Comparison of ENCODE assay signal across 8 mouse cellular contexts in the genomic region with DNA sequence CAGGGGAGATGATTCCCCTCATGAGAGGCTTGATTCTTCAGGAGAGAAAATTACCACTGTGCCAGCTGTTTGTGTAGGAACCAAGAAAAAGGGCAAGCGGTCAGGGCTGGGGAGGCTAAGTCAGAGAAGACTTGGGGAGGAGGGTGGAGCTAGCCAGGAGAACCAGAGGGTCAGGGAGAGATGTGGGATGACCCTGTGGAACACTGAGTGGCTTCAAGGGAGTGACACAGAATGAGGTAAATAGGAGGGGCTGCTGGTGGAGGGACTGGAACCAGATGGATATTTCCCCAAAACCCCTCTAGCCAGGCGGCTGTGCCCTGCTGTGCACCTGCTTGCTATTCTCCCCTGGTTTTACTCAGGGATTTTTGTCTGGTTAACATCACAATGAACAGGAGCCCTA. TPM values are rescaled to one million over a fixed set of nuclear protein-coding genes. Genes with fewer than 3 reads are reported as not detected.
A peak's percentile ranks its signal among the peaks of the same experiment; 100 is the strongest.
DNase-seq lines count a peak whose midpoint lies in the region; ATAC-seq and TF ChIP-seq lines count a peak whose summit lies in the region.

No protein-coding gene starts in this region.

- TF ChIP-seq POLR2A in spleen, adult 2 months (IDR thresholded peaks at IDR 0.05; ENCODE audit: low read depth, low read length): no peak

- H3K9ac ChIP-seq in forebrain, embryonic 12.5 days: no peak overlapping the region
- H3K9ac ChIP-seq in forebrain, embryonic 16.5 days (replicated peaks; ENCODE audit: low read depth, low read length): no peak overlapping the region
- H3K9ac ChIP-seq in liver, embryonic 13.5 days: peak overlapping the region; percentile 74
- 0 out of 2 replicates have a peak overlapping the region, but pooled peaks have one; percentile 9 for H3K9ac ChIP-seq in stomach, embryonic 16.5 days (ENCODE audit: low read length)

- H3K27ac ChIP-seq in forebrain, embryonic 12.5 days: peak overlapping the region; percentile 68
- H3K27ac ChIP-seq in forebrain, embryonic 16.5 days (ENCODE audit: low read length): no peak overlapping the region
- H3K27ac ChIP-seq in spleen, adult 2 months (ENCODE audit: insufficient read depth, low read length): peak overlapping the region; percentile 4; the same call in 1 of the 2 replicates
- peak overlapping the region; percentile 99 for H3K27ac ChIP-seq in liver, embryonic 13.5 days
- no peak overlapping the region for H3K27ac ChIP-seq in stomach, embryonic 16.5 days (ENCODE audit: low read length)
- H3K27ac ChIP-seq in gastrocnemius, adult 2 months: no peak overlapping the region

- H3K36me3 ChIP-seq in forebrain, embryonic 12.5 days (replicated peaks): no peaks in the 10 kb centered on the region
- no peaks in the 10 kb centered on the region for H3K36me3 ChIP-seq in forebrain, embryonic 16.5 days (ENCODE audit: control insufficient read depth, insufficient read depth)
- no peaks in the 10 kb centered on the region for H3K36me3 ChIP-seq in spleen, adult 2 months (ENCODE audit: control insufficient read depth, insufficient read depth, low read length)
- H3K36me3 ChIP-seq in liver, embryonic 13.5 days: no peaks in the 10 kb centered on the region
- H3K36me3 ChIP-seq in stomach, embryonic 16.5 days (ENCODE audit: control insufficient read depth, insufficient read depth, low read length): no peaks in the 10 kb centered on the region

- peak; percentile 15; the same call in 1 of the 2 replicates for ATAC-seq in forebrain, embryonic 12.5 days (ENCODE audit: low FRiP score)
- ATAC-seq in forebrain, embryonic 16.5 days: no peak
- ATAC-seq in liver, embryonic 13.5 days (ENCODE audit: low read depth): peak; percentile 43
- 0 out of 2 replicates have a peak, but pooled peaks have one; percentile 4 for ATAC-seq in stomach, embryonic 16.5 days (ENCODE audit: insufficient read depth, low FRiP score)

- intact Hi-C loops in gastrocnemius, adult 2 months (cut with DNase I): no loop called here

- DNase-seq in spleen, adult 2 months (ENCODE audit: low read depth in 1 of 2, low spot score in 2 of 2): no peak
- DNase-seq in spleen, postnatal 36 days (ENCODE audit: low spot score in 2 of 2): no peak
- no peak for DNase-seq in liver, embryonic 13.5 days
- no peak for DNase-seq in gastrocnemius, adult 2 months
- no peak for DNase-seq in c-Kit-positive CD71-positive TER-119-positive erythroid progenitor cells, embryonic 14.5 days (ENCODE audit: low spot score)

- no peaks in the 10 kb centered on the region for H3K9me3 ChIP-seq in forebrain, embryonic 12.5 days
- H3K9me3 ChIP-seq in forebrain, embryonic 16.5 days (ENCODE audit: control insufficient read depth, low read length): no peaks in the 10 kb centered on the region
- H3K9me3 ChIP-seq in liver, embryonic 13.5 days (replicated peaks): no peaks in the 10 kb centered on the region
- no peaks in the 10 kb centered on the region for H3K9me3 ChIP-seq in stomach, embryonic 16.5 days (replicated peaks; ENCODE audit: control insufficient read depth, low read length)

- no peak overlapping the region for H3K4me3 ChIP-seq in forebrain, embryonic 12.5 days (replicated peaks)
- no peak overlapping the region for H3K4me3 ChIP-seq in forebrain, embryonic 16.5 days (replicated peaks; ENCODE audit: low read length)
- H3K4me3 ChIP-seq in spleen, adult 2 months (ENCODE audit: extremely low read depth, insufficient read depth, insufficient read length): no peak overlapping the region
- H3K4me3 ChIP-seq in liver, embryonic 13.5 days (replicated peaks): peak overlapping the region; percentile 29
- no peak overlapping the region for H3K4me3 ChIP-seq in stomach, embryonic 16.5 days (replicated peaks; ENCODE audit: low read length)
- H3K4me3 ChIP-seq in gastrocnemius, adult 2 months: no peak overlapping the region

- H3K4me1 ChIP-seq in forebrain, embryonic 12.5 days: peaks cover 25% of the 10 kb centered on the region
- H3K4me1 ChIP-seq in forebrain, embryonic 16.5 days (replicated peaks; ENCODE audit: control insufficient read depth, insufficient read depth, low read length): peaks cover 15% of the 10 kb centered on the region
- peaks cover 10% of the 10 kb centered on the region; the same call in 1 of the 2 replicates for H3K4me1 ChIP-seq in spleen, adult 2 months (ENCODE audit: control insufficient read depth, insufficient read depth, insufficient read length)
- H3K4me1 ChIP-seq in liver, embryonic 13.5 days (replicated peaks): peaks cover 98% of the 10 kb centered on the region
- peaks cover 15% of the 10 kb centered on the region; the same call in 1 of the 2 replicates for H3K4me1 ChIP-seq in stomach, embryonic 16.5 days (ENCODE audit: control insufficient read depth, insufficient read depth, low read length)

- no peak for TF ChIP-seq CTCF in spleen, adult 2 months (IDR thresholded peaks at IDR 0.05; ENCODE audit: extremely low read depth, insufficient read depth, insufficient read length, insufficient replicate concordance)
- no peak for TF ChIP-seq CTCF in gastrocnemius, adult 2 months (IDR thresholded peaks at IDR 0.05)

- 0 out of 2 replicates have a peak overlapping the region, but pooled peaks have one; percentile 4 for H3K4me2 ChIP-seq in forebrain, embryonic 12.5 days
- H3K4me2 ChIP-seq in forebrain, embryonic 16.5 days (ENCODE audit: low read length): no peak overlapping the region
- peak overlapping the region; percentile 66 for H3K4me2 ChIP-seq in liver, embryonic 13.5 days
- no peak overlapping the region for H3K4me2 ChIP-seq in stomach, embryonic 16.5 days (ENCODE audit: low read depth, low read length)

- peaks cover 17% of the 10 kb centered on the region; the same call in 1 of the 2 replicates for H3K27me3 ChIP-seq in forebrain, embryonic 12.5 days
- no peaks in the 10 kb centered on the region for H3K27me3 ChIP-seq in forebrain, embryonic 16.5 days (replicated peaks; ENCODE audit: control insufficient read depth, insufficient read depth, low read length)
- H3K27me3 ChIP-seq in spleen, adult 2 months (ENCODE audit: control insufficient read depth, insufficient read depth, low read length): no peaks in the 10 kb centered on the region
- H3K27me3 ChIP-seq in liver, embryonic 13.5 days: no peaks in the 10 kb centered on the region
- no peaks in the 10 kb centered on the region for H3K27me3 ChIP-seq in stomach, embryonic 16.5 days (ENCODE audit: control insufficient read depth, insufficient read depth, low read length)

- 64% methylated on average over 2 of the region's 2 CpGs for WGBS in forebrain, embryonic 12.5 days
- WGBS in forebrain, embryonic 16.5 days: 55% methylated on average over 2 of the region's 2 CpGs
- WGBS in spleen, adult 2 months: 86% methylated on average over 2 of the region's 2 CpGs
- WGBS in liver, embryonic 13.5 days (ENCODE audit: insufficient replicate concordance): 32% methylated on average over 2 of the region's 2 CpGs
- WGBS in stomach, embryonic 16.5 days: 53% methylated on average over 2 of the region's 2 CpGs

RNA-seq across cellular contexts. Expression of a gene that starts 24.3 kb away (rescaled TPM):
- 8.5 and 9.2 TPM in 2 replicates for polyA plus RNA-seq in forebrain, embryonic 12.5 days (2016; fragmentation: Nextera tagmentation; extraction: Ambion mirVana)
- 9.3 and 11.1 TPM in 2 replicates for polyA plus RNA-seq in forebrain, embryonic 16.5 days (2015; fragmentation: Nextera tagmentation; extraction: Ambion mirVana)
- 7.1 and 8.0 TPM in 2 replicates for polyA plus RNA-seq in spleen, adult 2 months (2012; rRNA removed)
- 27.5 and 28.8 TPM in 2 replicates for polyA plus RNA-seq in liver, embryonic 13.5 days (2015; fragmentation: Nextera tagmentation; extraction: Ambion mirVana)
- polyA plus RNA-seq in stomach, embryonic 16.5 days (2015; fragmentation: Nextera tagmentation; extraction: Ambion mirVana): 22.3 and 23.9 TPM in 2 replicates
- 10 to 100 TPM in 1 of 2 experiments, 1 to 10 TPM in 1; 9.0 to 12.0 TPM for total RNA-seq in gastrocnemius, adult 2 months (2021)

Comparison
In these comparisons a context has a peak if more than half of its experiments do, and no peak if none do; other contexts are left out.
1. H3K27ac ChIP-seq: peak in forebrain, embryonic 12.5 days (single experiment), spleen, adult 2 months (single experiment) and liver, embryonic 13.5 days (single experiment); none in forebrain, embryonic 16.5 days (single experiment), stomach, embryonic 16.5 days (single experiment) and gastrocnemius, adult 2 months (single experiment).
2. H3K4me2 ChIP-seq: peak in forebrain, embryonic 12.5 days (single experiment) and liver, embryonic 13.5 days (single experiment); none in forebrain, embryonic 16.5 days (single experiment) and stomach, embryonic 16.5 days (single experiment).
3. H3K9ac ChIP-seq: peak in liver, embryonic 13.5 days (single experiment) and stomach, embryonic 16.5 days (single experiment); none in forebrain, embryonic 12.5 days (single experiment) and forebrain, embryonic 16.5 days (single experiment).